In the genomic region with DNA sequence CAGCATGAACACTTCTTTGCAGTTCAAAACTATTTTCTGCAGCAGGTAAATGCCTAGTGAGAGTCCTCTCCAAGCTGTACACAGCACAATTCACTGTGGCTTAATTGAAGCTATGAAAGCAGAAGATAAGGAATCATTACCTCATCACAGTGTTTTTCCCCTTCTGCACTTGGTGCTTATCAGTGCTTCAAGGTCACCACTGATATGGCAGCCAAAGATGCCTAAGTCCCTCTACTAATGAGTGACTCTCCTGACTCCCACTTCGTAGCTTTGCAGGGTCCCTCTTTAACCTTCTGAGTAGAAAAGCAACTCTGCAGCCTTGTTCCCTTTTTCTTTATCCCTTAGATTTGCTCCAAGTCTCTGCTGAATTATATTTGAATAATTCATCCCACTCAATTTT, we compare ENCODE assay signal across 14 mouse cellular contexts.
"Had no signal": no experiment of that assay in that cellular context is flagged by ENCODE, and none has a peak within 500 bp of the region (broad histone marks: within the 10 kb centered on the region; RNA-seq: fewer than 3 reads in every experiment).

No protein-coding gene starts in this region.

- H3K4me2 ChIP-seq: liver, embryonic 11.5 days; liver, embryonic 15.5 days; lung, embryonic 14.5 days; midbrain, embryonic 12.5 days; stomach, embryonic 15.5 days had no signal

- H3K4me1 ChIP-seq: limb, embryonic 10.5 days; liver, embryonic 15.5 days; midbrain, embryonic 12.5 days; stomach, embryonic 15.5 days had no signal

- H3K27ac ChIP-seq: left cerebral cortex, adult 2 months; limb, embryonic 10.5 days; liver, embryonic 15.5 days; midbrain, embryonic 12.5 days; stomach, embryonic 15.5 days had no signal

- H3K9ac ChIP-seq: liver, embryonic 15.5 days; lung, embryonic 14.5 days; midbrain, embryonic 12.5 days; stomach, embryonic 15.5 days had no signal

- H3K4me3 ChIP-seq: left cerebral cortex, adult 2 months; limb, embryonic 10.5 days; liver, embryonic 15.5 days; midbrain, embryonic 12.5 days; stomach, embryonic 15.5 days had no signal

- H3K36me3 ChIP-seq: limb, embryonic 10.5 days; liver, embryonic 15.5 days; midbrain, embryonic 12.5 days; stomach, embryonic 15.5 days had no signal

- H3K27me3 ChIP-seq: liver, embryonic 15.5 days; midbrain, embryonic 12.5 days; stomach, embryonic 15.5 days had no signal

- H3K9me3 ChIP-seq: limb, embryonic 10.5 days; liver, embryonic 15.5 days; midbrain, embryonic 12.5 days; stomach, embryonic 15.5 days had no signal

- DNase-seq: kidney, adult 8-10 months; kidney, postnatal 25 days; lung, embryonic 14.5 days; lung, postnatal 10 days; lung, postnatal 4 days; right cerebral cortex, postnatal 14 days; thymus, adult 2 months; thymus, postnatal 36 days had no signal
